Mouse (Mus musculus) hindbrain, embryonic 13.5 days (tissue): ENCODE data around the gene Spag9. TPM values are rescaled to one million over a fixed set of nuclear protein-coding genes. Genes with fewer than 3 reads are reported as not detected.
A peak's percentile ranks its signal among the peaks of the same experiment; 100 is the strongest.

Experiments used
- ATAC-seq: fragments of 200-750 bp; cut with Nextera tagmentation; 2 replicates; pipeline ENCODE4 v1.8.0; 2017; ENCODE audit warnings: moderate TSS enrichment; ENCODE audit not compliant: low FRiP score
- H3K27ac ChIP-seq: fragments of 300-500 bp; sonication (generic); 2 replicates; pipeline ENCODE4 v1.5.1; 2015; ENCODE audit warnings: inconsistent platforms, mild to moderate bottlenecking, moderate library complexity
- H3K27me3 ChIP-seq: fragments of 300-500 bp; sonication (generic); 2 replicates; pipeline ENCODE4 v1.6.1; 2015; ENCODE audit warnings: mild to moderate bottlenecking, inconsistent platforms
- H3K36me3 ChIP-seq: fragments of 300-500 bp; sonication (generic); 2 replicates; pipeline ENCODE4 v1.6.1; 2015; ENCODE audit warnings: mild to moderate bottlenecking, inconsistent platforms
- H3K4me1 ChIP-seq: fragments of 300-500 bp; sonication (generic); replicated peaks from 2 replicates; pipeline ENCODE4 v1.6.1; 2015; ENCODE audit warnings: inconsistent platforms
- H3K4me2 ChIP-seq: fragments of 300-500 bp; sonication (generic); 2 replicates; pipeline ENCODE4 v1.6.1; 2015; ENCODE audit warnings: inconsistent platforms, mild to moderate bottlenecking, moderate library complexity
- H3K4me3 ChIP-seq: fragments of 300-500 bp; sonication (generic); 2 replicates; pipeline ENCODE4 v1.5.1; 2015; ENCODE audit warnings: mild to moderate bottlenecking, inconsistent platforms
- H3K9ac ChIP-seq: fragments of 300-500 bp; sonication (generic); 2 replicates; pipeline ENCODE4 v1.6.1; 2015; ENCODE audit warnings: mild to moderate bottlenecking, inconsistent platforms
- H3K9me3 ChIP-seq: fragments of 300-500 bp; sonication (generic); 2 replicates; pipeline ENCODE4 v1.6.1; 2016; ENCODE audit warnings: inconsistent platforms
- WGBS: fragments of 180-500 bp; shearing (Covaris S2); methylation state at CpG from one replicate; pipeline ENCODE4 v1.1.7; 2015; 5-methylcytosine and 5-hydroxymethylcytosine counted together
- polyA plus RNA-seq: library from polyadenylated mRNA; unstranded; fragments of >200 nt; fragmentation: Nextera tagmentation; extraction: Ambion mirVana; gene quantifications from 2 replicates; pipeline ENCODE4 v1.2.1, GENCODE M21; 2015

The Spag9 gene
- polyA plus RNA-seq, 1 experiment from 2014 or later, result 96.8 TPM

- 0 out of 2 replicates have a peak, but pooled peaks have one; percentile 11 for ATAC-seq
- Histone ChIP-seq H3K27me3 (no peaks in the 10 kb centered on the region), H3K4me2 (peak overlapping the region; percentile 79), H3K4me1 (peaks cover 28% of the 10 kb centered on the region), H3K36me3 (peaks cover 36% of the 10 kb centered on the region), H3K27ac (peak overlapping the region; percentile 85), H3K9me3 (no peaks in the 10 kb centered on the region), H3K9ac (peak overlapping the region; percentile 89), H3K4me3 (peak overlapping the region; percentile 75)
- 6% methylated on average over 11 of the region's 11 CpGs for WGBS
Observed at GRCm38 (mm10) chr11:93967381-93967780, 28.5 kb upstream of the Spag9 start.

- H3K4me1 ChIP-seq, result peaks cover 28% of the 10 kb centered on the region
- WGBS, result under 1% methylated on average over 40 of the region's 40 CpGs
- H3K9me3 ChIP-seq, result no peaks in the 10 kb centered on the region
- H3K36me3 ChIP-seq, result peaks cover 28% of the 10 kb centered on the region
- peak; percentile 95 for ATAC-seq
- peak within 1 kb of the TSS; percentile 79 for H3K4me2 ChIP-seq
- peak within 1 kb of the TSS; percentile 85 for H3K27ac ChIP-seq
- no peaks in the 10 kb centered on the region for H3K27me3 ChIP-seq
- H3K9ac ChIP-seq, result peak within 1 kb of the TSS; percentile 89
- H3K4me3 ChIP-seq, result peak within 1 kb of the TSS; percentile 75
Observed at GRCm38 (mm10) chr11:93968005-93968847, 27.7 kb upstream of the Spag9 start, which contains the start of the genes Gm20390 and Nme1. TSS of gene Gm20390 (minus strand) at chr11:93968293. TSS of gene Nme1 (minus strand) at chr11:93968521.

- Histone ChIP-seq H3K9ac (no peak overlapping the region), H3K27ac (peak overlapping the region; percentile 84), H3K36me3 (peaks cover 22% of the 10 kb centered on the region), H3K4me1 (peaks cover 28% of the 10 kb centered on the region), H3K27me3 (no peaks in the 10 kb centered on the region), H3K4me3 (peak overlapping the region; percentile 75), H3K9me3 (no peaks in the 10 kb centered on the region), H3K4me2 (peak overlapping the region; percentile 42)
- WGBS, result 47% methylated on average over 6 of the region's 6 CpGs
- ATAC-seq, result peak; percentile 37; the same call in 1 of the 2 replicates
Observed at GRCm38 (mm10) chr11:93968848-93969128, 27.1 kb upstream of the Spag9 start.

GRCm38 (mm10) chr11:93969171-93969570 lies 26.7 kb upstream of the Spag9 start:
- Histone ChIP-seq H3K4me2 (peak overlapping the region; percentile 42), H3K9ac (no peak overlapping the region; the same call in 1 of the 2 replicates), H3K27ac (peak overlapping the region; percentile 84)

GRCm38 (mm10) chr11:93969799-93970198 lies 26.1 kb upstream of the Spag9 start:
- no peak overlapping the region for H3K4me2 ChIP-seq
- WGBS, result 70% methylated on average over 1 of the region's 1 CpGs

More at GRCm38 (mm10) chr11:93969171-93969570, 26.7 kb upstream of the Spag9 start:
- Histone ChIP-seq H3K4me1 (peaks cover 28% of the 10 kb centered on the region), H3K4me3 (no peak overlapping the region), H3K9me3 (no peaks in the 10 kb centered on the region), H3K27me3 (no peaks in the 10 kb centered on the region), H3K36me3 (peaks cover 18% of the 10 kb centered on the region)
- no peak for ATAC-seq
- WGBS, result 92% methylated on average over 6 of the region's 6 CpGs

GRCm38 (mm10) chr11:93972951-93973350 lies 22.9 kb upstream of the Spag9 start:
- ATAC-seq, result no peak
- H3K36me3 ChIP-seq, result no peaks in the 10 kb centered on the region
- no peaks in the 10 kb centered on the region for H3K9me3 ChIP-seq
- H3K27me3 ChIP-seq, result no peaks in the 10 kb centered on the region
- H3K9ac ChIP-seq, result no peak overlapping the region
- peaks cover 8% of the 10 kb centered on the region; the same call in 1 of the 2 replicates for H3K4me1 ChIP-seq
- no peak overlapping the region for H3K4me2 ChIP-seq
- no peak overlapping the region for H3K4me3 ChIP-seq
- H3K27ac ChIP-seq, result no peak overlapping the region
- 90% methylated on average over 5 of the region's 5 CpGs for WGBS

More at GRCm38 (mm10) chr11:93969799-93970198, 26.1 kb upstream of the Spag9 start:
- no peak overlapping the region; the same call in 1 of the 2 replicates for H3K9ac ChIP-seq
- H3K4me3 ChIP-seq, result no peak overlapping the region
- H3K9me3 ChIP-seq, result no peaks in the 10 kb centered on the region
- no peak for ATAC-seq
- peaks cover 12% of the 10 kb centered on the region for H3K36me3 ChIP-seq
- H3K4me1 ChIP-seq, result peaks cover 28% of the 10 kb centered on the region
- no peaks in the 10 kb centered on the region for H3K27me3 ChIP-seq
- H3K27ac ChIP-seq, result no peak overlapping the region

DNA sequence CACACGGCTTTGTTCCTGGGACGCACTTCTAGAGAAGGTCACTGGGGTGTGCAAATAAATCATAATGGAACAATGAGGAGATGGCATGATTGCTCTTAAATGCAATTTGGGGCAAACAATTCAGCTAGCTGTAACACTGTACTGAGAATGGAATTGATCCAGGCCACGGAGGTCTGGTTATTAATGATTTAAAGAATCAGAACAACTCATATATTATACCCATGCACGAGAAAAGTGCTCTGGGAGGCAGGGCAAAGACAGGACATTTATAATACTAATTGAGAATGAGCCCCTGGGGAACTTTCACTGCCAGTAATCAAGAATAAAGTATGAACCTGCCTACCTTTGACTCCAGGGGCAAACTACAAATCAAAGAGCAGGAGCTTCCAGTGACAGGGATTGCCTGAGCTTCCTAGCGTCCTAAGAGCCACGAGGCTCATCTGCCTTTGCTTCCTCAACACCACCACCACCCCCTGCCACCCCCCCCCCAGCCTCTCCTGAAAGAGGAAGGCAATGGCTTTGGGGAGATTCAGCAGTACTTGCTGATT lies 16.3 kb upstream of the Spag9 start:
- H3K9me3 ChIP-seq, result no peaks in the 10 kb centered on the region
- no peaks in the 10 kb centered on the region for H3K27me3 ChIP-seq
- H3K4me1 ChIP-seq, result 0 out of 2 replicates have a peak, but pooled peaks cover 7% of the 10 kb centered on the region
- no peak overlapping the region for H3K9ac ChIP-seq
- H3K4me2 ChIP-seq, result no peak overlapping the region
- no peak overlapping the region for H3K27ac ChIP-seq
- no peak for ATAC-seq
- H3K4me3 ChIP-seq, result no peak overlapping the region
- no peaks in the 10 kb centered on the region for H3K36me3 ChIP-seq
- WGBS, result 39% methylated on average over 6 of the region's 6 CpGs

- Histone ChIP-seq H3K27me3 (no peaks in the 10 kb centered on the region; the same call in 1 of the 2 replicates), H3K4me2 (no peak overlapping the region), H3K9me3 (no peaks in the 10 kb centered on the region), H3K4me3 (no peak overlapping the region), H3K4me1 (0 out of 2 replicates have a peak, but pooled peaks cover under 1% of the 10 kb centered on the region), H3K27ac (no peak overlapping the region), H3K9ac (no peak overlapping the region), H3K36me3 (no peaks in the 10 kb centered on the region)
- no peak for ATAC-seq
- WGBS, result 97% methylated on average over 3 of the region's 3 CpGs
Observed at GRCm38 (mm10) chr11:93984619-93985018, 11.3 kb upstream of the Spag9 start.

GRCm38 (mm10) chr11:93985265-93985664 lies 10.6 kb upstream of the Spag9 start:
- no peaks in the 10 kb centered on the region for H3K36me3 ChIP-seq
- WGBS, result 89% methylated on average over 5 of the region's 5 CpGs

DNA sequence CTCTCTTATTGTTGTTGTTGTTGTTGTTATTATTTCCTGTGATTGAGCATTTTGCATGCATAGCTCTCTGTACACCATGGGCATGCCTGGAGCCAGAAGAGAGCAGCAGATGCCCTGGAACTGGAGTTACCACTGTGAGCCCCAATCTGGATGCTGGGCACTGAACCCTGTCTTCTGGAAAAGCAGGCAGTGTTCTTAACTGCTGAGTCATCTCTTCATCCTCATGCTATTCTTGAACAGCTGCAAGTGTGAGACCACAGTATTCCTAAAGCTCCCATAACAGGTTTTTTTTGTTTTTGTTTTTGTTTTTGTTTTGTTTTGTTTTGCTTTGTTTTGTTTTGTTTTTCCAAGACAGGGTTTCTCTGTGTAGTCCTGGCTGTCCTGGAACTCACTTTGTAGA lies 9.6 kb upstream of the Spag9 start:
- Histone ChIP-seq H3K9me3 (no peaks in the 10 kb centered on the region), H3K4me3 (no peak overlapping the region), H3K4me2 (no peak overlapping the region), H3K9ac (no peak overlapping the region), H3K27ac (no peak overlapping the region), H3K36me3 (no peaks in the 10 kb centered on the region), H3K27me3 (no peaks in the 10 kb centered on the region; the same call in 1 of the 2 replicates), H3K4me1 (no peaks in the 10 kb centered on the region)
- ATAC-seq, result no peak

More at GRCm38 (mm10) chr11:93985265-93985664, 10.6 kb upstream of the Spag9 start:
- no peaks in the 10 kb centered on the region for H3K9me3 ChIP-seq
- no peak overlapping the region for H3K27ac ChIP-seq
- H3K27me3 ChIP-seq, result no peaks in the 10 kb centered on the region; the same call in 1 of the 2 replicates
- H3K9ac ChIP-seq, result no peak overlapping the region
- H3K4me3 ChIP-seq, result no peak overlapping the region
- H3K4me1 ChIP-seq, result no peaks in the 10 kb centered on the region
- no peak for ATAC-seq
- no peak overlapping the region for H3K4me2 ChIP-seq

- 88% methylated on average over 4 of the region's 4 CpGs for WGBS
Observed at GRCm38 (mm10) chr11:93987026-93987425, 8.9 kb upstream of the Spag9 start.

GRCm38 (mm10) chr11:93987625-93988327 lies 8.1 kb upstream of the Spag9 start:
- Histone ChIP-seq H3K4me2 (no peak overlapping the region), H3K27me3 (peaks cover 3% of the 10 kb centered on the region; the same call in 1 of the 2 replicates), H3K27ac (peak overlapping the region; percentile 8; the same call in 1 of the 2 replicates), H3K4me1 (no peaks in the 10 kb centered on the region), H3K9me3 (no peaks in the 10 kb centered on the region), H3K9ac (no peak overlapping the region), H3K36me3 (no peaks in the 10 kb centered on the region), H3K4me3 (no peak overlapping the region)
- no peak for ATAC-seq
- WGBS, result 82% methylated on average over 8 of the region's 8 CpGs

More at GRCm38 (mm10) chr11:93987026-93987425, 8.9 kb upstream of the Spag9 start:
- no peaks in the 10 kb centered on the region for H3K4me1 ChIP-seq
- no peak overlapping the region; the same call in 1 of the 2 replicates for H3K9ac ChIP-seq
- H3K4me2 ChIP-seq, result no peak overlapping the region
- H3K27me3 ChIP-seq, result no peaks in the 10 kb centered on the region; the same call in 1 of the 2 replicates
- H3K9me3 ChIP-seq, result no peaks in the 10 kb centered on the region
- no peak overlapping the region for H3K4me3 ChIP-seq
- no peak for ATAC-seq
- H3K36me3 ChIP-seq, result no peaks in the 10 kb centered on the region
- H3K27ac ChIP-seq, result no peak overlapping the region
